Mouse (Mus musculus) heart, embryonic 13.5 days (tissue): ENCODE measurements around the gene Zdhhc1. TPM values are rescaled to one million over a fixed set of nuclear protein-coding genes. Genes with fewer than 3 reads are reported as not detected.

ENCODE experiments used
- ATAC-seq: fragments of 200-750 bp; cut with Nextera tagmentation; 2 replicates; pipeline ENCODE4 v1.8.0; 2017; ENCODE audit warnings: moderate TSS enrichment; ENCODE audit not compliant: insufficient number of reproducible peaks, low FRiP score, low TSS enrichment; ENCODE audit errors: extremely low read depth
- H3K27ac ChIP-seq: fragments of 300-500 bp; sonication (generic); replicated peaks from 2 replicates; pipeline ENCODE4 v1.5.1; 2015; ENCODE audit warnings: moderate library complexity, mild to moderate bottlenecking, inconsistent platforms
- H3K27me3 ChIP-seq: fragments of 300-500 bp; sonication (generic); replicated peaks from 2 replicates; pipeline ENCODE4 v1.6.1; 2015; ENCODE audit warnings: mild to moderate bottlenecking, inconsistent platforms
- H3K36me3 ChIP-seq: fragments of 300-500 bp; sonication (generic); 2 replicates; pipeline ENCODE4 v1.6.1; 2015; ENCODE audit warnings: mild to moderate bottlenecking, inconsistent platforms
- H3K4me1 ChIP-seq: fragments of 300-500 bp; sonication (generic); 2 replicates; pipeline ENCODE4 v1.6.1; 2015; ENCODE audit warnings: inconsistent platforms
- H3K4me2 ChIP-seq: fragments of 300-500 bp; sonication (generic); 2 replicates; pipeline ENCODE4 v1.6.1; 2015; ENCODE audit warnings: inconsistent platforms, mild to moderate bottlenecking, moderate library complexity
- H3K4me3 ChIP-seq: fragments of 300-500 bp; sonication (generic); 2 replicates; pipeline ENCODE4 v1.5.1; 2015; ENCODE audit warnings: moderate library complexity, mild to moderate bottlenecking, inconsistent platforms
- H3K9ac ChIP-seq: fragments of 300-500 bp; sonication (generic); 2 replicates; pipeline ENCODE4 v1.6.1; 2015; ENCODE audit warnings: inconsistent platforms, mild to moderate bottlenecking, moderate library complexity
- H3K9me3 ChIP-seq: fragments of 300-500 bp; sonication (generic); 2 replicates; pipeline ENCODE4 v1.6.1; 2016; ENCODE audit warnings: inconsistent platforms
- WGBS: fragments of 180-500 bp; shearing (Covaris S2); methylation state at CpG from one replicate; pipeline ENCODE4 v1.1.7; 2015; ENCODE audit warnings: mixed read lengths; 5-methylcytosine and 5-hydroxymethylcytosine counted together
- polyA plus RNA-seq: library from polyadenylated mRNA; unstranded; fragments of >200 nt; fragmentation: Nextera tagmentation; extraction: Ambion mirVana; gene quantifications from 2 replicates; pipeline ENCODE4 v1.2.1, GENCODE M21; 2015

Gene Zdhhc1
- polyA plus RNA-seq, 1 experiment from 2014 or later = 22.3 TPM

DNA sequence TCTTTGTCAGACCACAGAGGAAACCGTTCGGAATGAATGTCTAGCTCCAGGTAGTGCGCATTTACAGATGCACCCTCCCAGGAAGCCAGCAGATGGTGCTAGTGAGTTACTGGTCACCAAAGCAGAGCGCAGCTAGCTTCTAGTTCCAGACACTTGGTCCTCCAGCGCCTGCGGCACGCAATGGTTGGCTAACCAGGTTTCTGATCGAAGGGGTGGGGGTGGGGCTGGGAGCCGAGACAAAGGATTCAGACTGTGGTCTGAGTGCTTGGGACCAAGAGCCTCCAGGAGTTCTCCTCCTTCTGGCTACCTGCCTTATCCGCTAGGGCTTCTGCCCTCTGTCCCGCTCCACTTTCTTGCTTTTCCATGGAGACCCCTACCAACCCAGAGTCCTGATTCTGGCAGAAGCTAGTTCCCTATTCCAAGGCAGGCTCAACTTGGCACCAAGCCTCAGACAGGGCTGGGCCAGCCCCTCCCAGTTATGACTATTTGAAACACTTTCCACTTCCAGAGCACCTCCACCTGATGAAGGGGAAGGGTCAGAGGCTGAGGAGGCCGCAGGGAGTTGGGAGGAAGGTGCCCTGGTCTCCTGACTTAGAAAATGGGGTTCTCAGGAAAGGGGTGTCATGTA, 19.4 kb upstream of the Zdhhc1 start:
- Histone ChIP-seq H3K27me3 (peaks cover 52% of the 10 kb centered on the region), H3K9ac (peak overlapping the region; percentile 20; the same call in 1 of the 2 replicates), H3K4me1 (peaks cover 41% of the 10 kb centered on the region), H3K27ac (no peak overlapping the region), H3K36me3 (no peaks in the 10 kb centered on the region), H3K9me3 (no peaks in the 10 kb centered on the region), H3K4me2 (peak overlapping the region; percentile 57), H3K4me3 (0 out of 2 replicates have a peak overlapping the region, but pooled peaks have one; percentile 8)
- no peak for ATAC-seq
- 12% methylated on average over 12 of the region's 12 CpGs for WGBS

DNA sequence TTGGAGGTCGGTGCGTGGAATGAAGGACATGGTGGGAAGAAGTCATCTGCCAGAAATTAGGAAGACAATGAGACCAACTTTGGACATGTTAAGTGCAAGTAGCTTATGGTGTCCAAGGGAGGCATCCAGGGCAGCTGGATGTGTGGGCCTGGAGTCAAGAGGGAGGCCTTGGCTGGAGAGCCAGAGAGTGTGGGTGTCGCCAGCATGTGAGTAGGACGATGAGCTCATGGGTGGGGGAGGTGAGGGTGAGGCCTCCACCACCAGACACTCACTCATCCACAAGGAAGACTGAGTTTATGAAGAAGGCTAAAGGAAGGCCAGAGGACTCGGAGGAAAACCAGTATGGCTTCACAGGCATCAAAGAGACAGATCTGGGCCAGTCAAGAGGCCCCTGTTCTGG, 18.0 kb upstream of the Zdhhc1 start:
- no peak overlapping the region for H3K9ac ChIP-seq
- H3K9me3 ChIP-seq = no peaks in the 10 kb centered on the region
- no peaks in the 10 kb centered on the region for H3K36me3 ChIP-seq
- peaks cover 42% of the 10 kb centered on the region for H3K27me3 ChIP-seq
- no peak overlapping the region for H3K4me2 ChIP-seq
- H3K27ac ChIP-seq = no peak overlapping the region
- H3K4me1 ChIP-seq = peaks cover 33% of the 10 kb centered on the region
- ATAC-seq = no peak
- WGBS = 63% methylated on average over 5 of the region's 5 CpGs
- no peak overlapping the region for H3K4me3 ChIP-seq

DNA sequence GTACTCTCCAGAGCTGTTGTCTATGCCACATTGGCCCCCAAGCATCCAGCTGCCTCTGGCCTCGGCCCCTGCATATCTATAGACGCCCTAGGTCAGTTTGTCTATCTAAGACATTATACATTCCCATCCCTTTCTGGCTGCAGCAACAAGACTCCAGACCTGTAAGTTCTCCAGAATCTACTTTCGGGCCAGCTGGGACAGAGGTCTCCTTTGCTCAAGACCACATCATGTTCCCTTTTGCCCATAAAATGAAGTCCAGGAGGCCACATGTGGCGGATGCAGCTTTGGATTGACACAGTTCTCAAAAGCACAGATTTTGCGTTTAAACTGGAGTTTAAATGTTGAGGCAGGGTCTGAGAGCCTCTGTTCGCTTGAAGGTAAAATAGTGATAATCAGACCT, 17.5 kb upstream of the Zdhhc1 start:
- Histone ChIP-seq H3K9me3 (no peaks in the 10 kb centered on the region), H3K27ac (no peak overlapping the region), H3K4me2 (no peak overlapping the region), H3K27me3 (peaks cover 37% of the 10 kb centered on the region), H3K36me3 (no peaks in the 10 kb centered on the region), H3K9ac (no peak overlapping the region), H3K4me1 (peaks cover 32% of the 10 kb centered on the region), H3K4me3 (no peak overlapping the region)
- ATAC-seq = no peak
- 74% methylated on average over 6 of the region's 6 CpGs for WGBS

DNA sequence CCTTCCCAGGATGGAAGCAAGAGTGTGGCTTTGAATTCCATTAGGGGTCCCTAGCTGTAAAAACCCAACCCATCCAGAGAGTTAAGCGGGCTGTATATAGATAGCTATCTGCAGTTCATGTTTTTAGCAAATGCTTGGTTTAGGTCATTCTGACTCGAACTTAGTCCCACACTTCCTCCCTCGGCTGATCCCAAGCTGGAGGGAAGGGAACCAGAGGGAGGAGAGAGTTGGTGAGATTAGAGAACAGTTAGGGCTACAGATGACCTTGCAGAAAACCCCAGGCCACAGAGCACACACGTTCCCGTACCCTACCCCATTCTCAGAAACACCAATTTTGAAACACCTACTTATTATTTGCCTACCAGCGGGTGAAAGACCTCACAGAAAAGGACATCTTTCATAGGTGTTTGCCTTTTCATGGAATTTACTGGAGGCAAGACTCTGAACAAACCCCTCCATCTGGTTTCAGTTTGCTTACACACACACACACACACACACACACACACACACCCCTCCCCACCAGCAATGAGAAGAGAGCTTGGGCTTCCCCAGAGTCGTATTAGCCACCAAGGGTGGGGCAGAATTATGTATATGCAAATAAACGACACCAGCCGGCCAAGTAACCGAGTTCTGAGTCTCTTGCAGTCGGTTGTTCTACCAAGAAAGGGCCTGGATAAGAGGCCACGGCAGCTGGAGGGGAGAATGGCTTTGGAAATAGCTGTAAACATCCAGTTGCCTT, 13.5 kb upstream of the Zdhhc1 start:
- H3K4me3 ChIP-seq = no peak overlapping the region
- H3K27me3 ChIP-seq = peaks cover 5% of the 10 kb centered on the region; the same call in 1 of the 2 replicates
- ATAC-seq = no peak
- no peak overlapping the region for H3K4me2 ChIP-seq
- no peak overlapping the region for H3K27ac ChIP-seq
- no peaks in the 10 kb centered on the region for H3K9me3 ChIP-seq
- peaks cover 14% of the 10 kb centered on the region for H3K4me1 ChIP-seq
- H3K36me3 ChIP-seq = no peaks in the 10 kb centered on the region
- no peak overlapping the region for H3K9ac ChIP-seq
- 41% methylated on average over 12 of the region's 12 CpGs for WGBS

DNA sequence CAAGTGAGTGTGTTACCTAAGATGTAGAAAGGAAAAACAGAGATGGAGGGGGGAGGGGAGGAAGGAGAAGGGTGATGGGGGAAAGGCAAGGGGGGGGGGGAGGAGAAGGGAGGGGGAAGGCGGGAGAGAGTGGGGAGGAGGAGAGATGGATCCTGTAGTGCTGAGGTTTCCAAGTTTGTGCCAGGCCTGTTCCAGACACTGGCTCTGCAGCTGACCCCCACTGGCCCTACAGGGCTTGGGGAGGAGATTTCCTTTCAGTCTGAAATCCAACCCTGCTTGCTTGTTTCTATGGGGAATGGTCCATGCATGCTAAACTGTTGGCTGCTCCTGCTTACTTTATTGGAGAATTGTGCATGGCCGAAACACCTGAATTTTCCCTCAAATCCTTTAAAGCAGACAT, 12.1 kb upstream of the Zdhhc1 start:
- Histone ChIP-seq H3K27me3 (no peaks in the 10 kb centered on the region), H3K27ac (no peak overlapping the region), H3K4me2 (no peak overlapping the region), H3K9ac (no peak overlapping the region), H3K4me3 (no peak overlapping the region), H3K9me3 (no peaks in the 10 kb centered on the region), H3K36me3 (no peaks in the 10 kb centered on the region), H3K4me1 (peaks cover 9% of the 10 kb centered on the region)
- ATAC-seq = no peak
- WGBS = 83% methylated on average over 1 of the region's 2 CpGs

DNA sequence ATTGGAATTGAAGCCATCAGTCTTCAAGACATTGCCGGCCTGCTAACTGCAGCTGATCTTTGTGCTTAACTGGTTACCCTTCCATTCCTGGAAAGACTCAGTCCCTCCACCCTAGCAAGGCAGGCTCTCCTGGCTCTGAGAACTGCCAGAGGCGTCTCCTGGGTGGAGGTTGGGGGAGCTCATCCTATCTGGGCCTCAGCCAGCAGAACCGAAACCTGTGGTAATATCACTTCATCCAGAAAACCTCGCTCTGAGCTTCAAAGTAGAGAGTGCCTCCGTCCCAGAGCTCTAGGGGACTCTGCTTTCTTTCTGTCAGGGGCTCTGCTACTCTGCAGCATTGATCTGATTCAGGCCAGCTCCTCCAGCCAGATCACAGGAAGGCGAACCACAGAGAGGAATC, 10.3 kb upstream of the Zdhhc1 start:
- Histone ChIP-seq H3K27ac (no peak overlapping the region), H3K9me3 (no peaks in the 10 kb centered on the region), H3K4me3 (no peak overlapping the region), H3K36me3 (no peaks in the 10 kb centered on the region), H3K4me2 (no peak overlapping the region), H3K4me1 (peaks cover 9% of the 10 kb centered on the region), H3K27me3 (no peaks in the 10 kb centered on the region), H3K9ac (no peak overlapping the region)
- WGBS = 54% methylated on average over 6 of the region's 6 CpGs
- ATAC-seq = no peak

DNA sequence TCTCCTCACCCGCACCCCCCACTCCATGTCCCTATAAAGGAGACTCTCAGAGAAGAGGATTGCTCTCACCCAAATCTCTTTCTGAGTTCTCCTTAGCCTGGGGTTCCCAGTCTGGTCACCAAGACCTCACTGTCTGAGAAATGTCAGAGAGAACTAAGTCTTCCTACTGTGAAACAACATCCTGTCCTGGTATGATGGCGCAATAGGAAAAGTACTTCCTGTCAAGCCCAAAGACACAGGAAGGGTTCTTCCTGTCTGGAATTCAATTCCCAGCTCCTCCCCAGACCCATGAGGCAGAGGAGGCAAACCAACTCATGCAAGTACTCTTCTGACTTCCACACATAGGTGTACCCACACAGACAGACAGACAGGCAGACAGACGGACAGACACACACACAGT, 7.9 kb upstream of the Zdhhc1 start:
- Histone ChIP-seq H3K36me3 (no peaks in the 10 kb centered on the region), H3K4me3 (no peak overlapping the region), H3K27me3 (no peaks in the 10 kb centered on the region), H3K4me1 (peaks cover 9% of the 10 kb centered on the region), H3K27ac (peak overlapping the region; percentile 41; the same call in 1 of the 2 replicates), H3K9me3 (no peaks in the 10 kb centered on the region), H3K9ac (no peak overlapping the region), H3K4me2 (no peak overlapping the region)
- 78% methylated on average over 3 of the region's 3 CpGs for WGBS
- no peak for ATAC-seq

DNA sequence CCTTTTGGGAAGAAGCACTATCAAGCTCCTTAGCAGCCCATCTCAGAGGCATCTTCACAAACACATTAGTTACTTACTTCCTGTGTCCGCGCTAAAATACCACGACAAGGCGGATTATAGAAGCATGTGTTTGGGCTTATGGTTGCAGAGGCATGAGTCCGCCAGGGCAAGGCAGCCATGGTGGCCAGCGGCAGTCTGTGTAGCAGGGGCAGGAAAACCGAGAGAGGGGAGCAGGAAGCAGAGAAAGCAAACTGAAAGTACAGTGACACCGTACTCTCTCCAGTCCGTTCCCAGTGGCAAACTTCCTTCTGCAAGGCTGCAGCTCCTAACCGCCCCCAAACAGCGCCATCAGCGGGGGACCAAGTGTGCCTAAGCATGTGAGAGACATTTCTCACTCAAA, 3.1 kb upstream of the Zdhhc1 start:
- Histone ChIP-seq H3K4me1 (peaks cover 19% of the 10 kb centered on the region), H3K4me2 (0 out of 2 replicates have a peak overlapping the region, but pooled peaks have one; percentile 1), H3K9me3 (no peaks in the 10 kb centered on the region), H3K27ac (no peak overlapping the region), H3K9ac (no peak overlapping the region), H3K36me3 (no peaks in the 10 kb centered on the region), H3K27me3 (no peaks in the 10 kb centered on the region), H3K4me3 (no peak overlapping the region)
- ATAC-seq = no peak
- 54% methylated on average over 12 of the region's 12 CpGs for WGBS

DNA sequence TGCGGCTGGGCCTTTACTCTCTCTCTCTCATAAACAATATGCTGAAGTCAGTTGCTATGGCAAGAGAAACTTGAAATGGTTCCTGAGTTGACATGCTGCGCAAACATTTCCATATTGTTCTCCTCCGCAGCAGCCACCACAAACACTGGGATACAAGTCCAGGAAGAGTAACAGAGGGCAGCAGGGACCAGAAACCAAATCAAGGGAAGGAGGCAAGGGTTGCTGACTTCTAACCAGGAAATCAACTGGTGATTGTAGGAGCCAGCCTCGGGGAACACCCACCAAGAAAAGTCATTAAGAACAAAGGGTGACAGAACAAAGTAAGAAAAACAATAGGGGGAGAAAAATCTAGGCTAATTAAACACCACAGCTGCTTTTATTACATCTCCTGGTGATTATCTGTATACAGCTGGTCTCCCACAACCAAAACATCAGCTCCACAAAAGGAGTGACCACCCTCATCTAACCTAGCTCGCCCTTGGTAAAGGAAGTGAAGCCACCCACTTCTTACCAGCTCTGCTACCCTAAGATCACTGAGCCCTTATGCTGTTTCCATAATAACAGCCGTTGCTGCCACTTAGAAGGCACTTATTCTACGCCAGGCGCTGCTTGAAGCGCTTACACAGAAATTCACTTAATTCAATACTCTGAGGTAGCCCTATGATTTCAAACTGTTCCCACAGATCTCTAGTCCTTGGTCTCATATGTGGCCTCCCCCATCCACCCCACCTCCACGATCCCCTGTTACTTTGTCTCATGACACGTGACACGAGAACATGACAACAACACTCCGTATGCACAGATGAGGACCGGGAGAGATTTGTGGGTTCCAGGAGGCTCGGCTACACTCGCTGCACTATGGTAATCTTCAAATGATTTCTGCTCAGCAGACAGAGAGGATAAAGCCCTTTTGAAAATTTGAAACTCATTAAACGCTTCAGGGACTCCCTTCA, 1.1 kb downstream of the Zdhhc1 start:
- 52% methylated on average over 17 of the region's 17 CpGs for WGBS
- Histone ChIP-seq H3K27ac (peak overlapping the region; percentile 72), H3K9ac (peak overlapping the region; percentile 92), H3K9me3 (no peaks in the 10 kb centered on the region), H3K4me1 (peaks cover 32% of the 10 kb centered on the region), H3K4me3 (peak overlapping the region; percentile 89), H3K36me3 (no peaks in the 10 kb centered on the region), H3K4me2 (peak overlapping the region; percentile 80), H3K27me3 (no peaks in the 10 kb centered on the region)
- ATAC-seq = no peak

DNA sequence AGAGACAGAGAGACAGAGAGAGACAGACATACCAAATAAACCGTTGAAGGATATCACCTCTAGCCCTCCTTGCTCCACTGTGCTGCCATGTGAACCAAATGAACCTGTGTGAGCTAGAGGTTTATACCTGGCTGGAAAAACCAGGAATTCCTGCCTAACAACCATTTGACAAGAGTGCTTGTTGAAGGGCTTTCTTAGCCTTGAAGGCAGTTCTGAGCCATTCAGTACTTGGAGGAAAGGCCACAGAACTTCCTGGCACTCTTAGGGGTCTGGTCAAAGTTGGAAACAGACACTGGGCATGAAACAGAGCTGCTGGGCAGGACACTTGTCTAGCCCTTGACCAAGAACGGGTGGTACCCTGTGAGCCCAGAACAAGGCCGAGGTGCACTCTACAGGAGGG, 2.1 kb downstream of the Zdhhc1 start:
- Histone ChIP-seq H3K36me3 (no peaks in the 10 kb centered on the region), H3K9ac (no peak overlapping the region), H3K4me1 (peaks cover 34% of the 10 kb centered on the region), H3K4me2 (no peak overlapping the region), H3K27me3 (no peaks in the 10 kb centered on the region), H3K4me3 (no peak overlapping the region), H3K27ac (peak overlapping the region; percentile 6; the same call in 1 of the 2 replicates), H3K9me3 (no peaks in the 10 kb centered on the region)
- no peak for ATAC-seq
- 73% methylated on average over 3 of the region's 3 CpGs for WGBS

DNA sequence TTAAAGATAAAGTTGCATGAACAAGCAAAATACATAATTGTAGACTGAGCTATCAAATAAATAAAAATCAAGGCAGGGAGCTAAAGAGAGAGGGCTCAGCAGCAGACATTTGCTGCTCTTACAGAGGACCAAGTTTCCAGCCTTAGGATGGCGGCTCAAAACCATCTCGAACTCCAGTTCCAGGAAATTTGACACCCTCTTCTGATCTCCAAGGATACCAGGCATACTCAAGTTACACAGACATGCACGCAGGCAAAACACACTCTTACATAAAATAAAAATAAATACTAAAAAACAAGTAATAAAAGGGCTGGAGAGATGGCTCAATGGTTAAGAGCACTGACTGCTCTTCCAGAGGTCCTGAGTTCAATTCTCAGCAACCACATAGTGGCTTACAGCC, 3.2 kb downstream of the Zdhhc1 start:
- Histone ChIP-seq H3K27me3 (no peaks in the 10 kb centered on the region), H3K9me3 (no peaks in the 10 kb centered on the region), H3K4me3 (no peak overlapping the region), H3K4me2 (no peak overlapping the region), H3K4me1 (peaks cover 34% of the 10 kb centered on the region), H3K36me3 (no peaks in the 10 kb centered on the region), H3K27ac (no peak overlapping the region), H3K9ac (no peak overlapping the region)
- ATAC-seq = no peak
- WGBS = 42% methylated on average over 3 of the region's 3 CpGs
